Mouse (Mus musculus) colon, adult 2 months (tissue): ENCODE results near the gene Gnat3. TPM values are rescaled to one million over a fixed set of nuclear protein-coding genes. Genes with fewer than 3 reads are reported as not detected.

Experiments used
- polyA plus RNA-seq: library from polyadenylated mRNA; depleted of rRNA; stranded (reverse); fragments of >200 nt; gene quantifications from 2 replicates; pipeline ENCODE4 v1.2.3, GENCODE M21; 2012; rRNA removed

The Gnat3 gene
- 0.13 and 0.21 TPM in 2 replicates for polyA plus RNA-seq

GRCm38 (mm10) chr5:17962249-17962648 is at the start of gene Gnat3:
Gnat3 (plus strand) TSS chr5:17962549.

Other genes starting within 250 kb of the Gnat3 start
- gene Cd36, start 73.7 kb upstream of the Gnat3 start, polyA plus RNA-seq: 1.8 and 3.2 TPM in 2 replicates